Mouse (Mus musculus): ENCODE results near the gene Selenbp1.

GRCm38 (mm10) chr3:94987578-94987977 lies 54.7 kb downstream of the Selenbp1 start:
- TF ChIP-seq CTCF (IDR thresholded peaks at IDR 0.05; ENCODE audit: borderline replicate concordance, insufficient read depth, low read length) (no peak), POLR2A (IDR thresholded peaks at IDR 0.05; ENCODE audit: low read depth, low read length) (no peak)

Data from embryonic fibroblast, embryonic 13.5 days (primary cell).